Mouse (Mus musculus) layer of hippocampus, adult 9-11 months (tissue): ENCODE data around the gene Gdpgp1.

Experiments used
- DNase-seq: peaks from one replicate; pipeline ENCODE4 v3.0.0; 2022

Gdpgp1 gene

DNA sequence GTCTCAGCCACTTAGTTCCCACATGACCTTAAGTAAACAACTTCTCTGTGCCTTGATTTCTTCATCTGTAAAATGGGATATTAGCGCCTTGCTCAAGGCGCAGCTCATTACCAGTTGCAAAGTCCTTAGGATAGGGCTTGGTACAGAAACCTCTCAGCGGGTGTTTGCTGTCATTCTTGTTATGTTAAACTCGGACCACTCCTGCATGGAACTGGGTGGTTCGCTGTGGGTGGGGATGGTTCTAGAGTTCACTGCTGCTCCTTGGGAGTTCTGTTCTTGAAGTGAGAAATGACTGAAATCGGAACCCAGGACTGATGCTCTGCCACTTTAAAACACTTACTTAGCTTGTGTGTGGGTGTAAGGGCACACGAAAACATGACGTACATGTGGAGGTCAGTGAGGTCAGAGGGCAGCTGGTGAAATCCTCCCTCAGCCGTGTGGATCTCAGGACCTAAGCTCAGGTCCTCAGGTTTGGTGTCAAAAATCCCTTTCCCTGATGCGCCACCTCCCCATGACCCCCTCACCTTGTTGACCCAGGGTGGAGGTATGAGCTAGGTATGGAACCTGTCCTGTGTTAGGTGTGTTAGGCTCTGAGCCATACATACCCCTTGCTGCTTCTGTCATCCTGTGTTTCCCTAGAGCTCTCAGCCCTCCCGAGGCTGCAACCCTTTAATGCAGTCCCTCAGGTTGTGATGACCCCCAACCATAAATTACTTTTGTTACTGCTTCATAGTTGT, 32.6 kb upstream of the Gdpgp1 start:
- no peak for DNase-seq

DNA sequence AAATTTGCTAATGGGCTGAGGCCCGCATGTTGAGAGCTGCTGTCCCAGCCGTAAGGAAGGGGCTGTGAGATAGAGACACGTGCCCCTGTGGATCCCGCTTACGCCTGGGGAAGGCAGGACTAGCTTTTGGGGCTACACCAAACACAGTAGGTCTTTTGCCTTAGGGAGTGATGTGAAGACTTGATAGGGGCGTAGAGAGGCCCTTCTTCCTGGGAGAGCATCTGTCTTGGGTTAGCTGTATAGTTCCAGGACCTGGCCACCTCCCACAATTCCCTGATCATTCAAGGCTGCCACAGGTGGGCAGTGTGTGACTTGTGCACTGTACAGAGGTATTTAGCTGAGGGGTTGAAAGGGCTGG, 32.1 kb upstream of the Gdpgp1 start:
- DNase-seq: no peak

DNA sequence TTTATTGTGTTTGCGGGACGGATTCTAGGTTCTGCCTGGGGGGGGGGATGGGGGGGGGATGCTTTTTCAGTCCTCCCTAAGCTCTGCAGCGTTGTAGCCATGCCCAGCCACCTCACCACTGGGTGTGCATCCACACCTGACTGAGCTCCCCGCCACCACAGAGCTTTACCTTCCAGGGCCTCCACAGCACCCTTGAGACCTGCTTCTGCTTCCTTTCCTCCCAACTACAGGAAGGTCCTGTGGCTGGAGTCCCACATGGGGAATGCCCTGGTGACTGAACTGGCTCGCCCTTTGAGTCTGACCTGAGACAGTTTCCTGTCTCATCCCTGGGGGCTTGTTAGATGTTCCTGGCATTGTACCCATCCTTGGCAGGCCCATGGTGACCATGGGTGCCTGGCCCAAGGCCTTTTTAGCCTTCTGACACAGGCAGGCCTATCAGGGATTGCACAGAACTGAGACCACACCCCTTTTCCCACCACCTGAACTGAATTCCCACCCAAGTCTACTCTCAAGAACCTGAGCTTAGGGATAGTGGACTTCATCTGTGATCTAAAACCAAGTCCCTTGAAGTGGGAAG, 31.6 kb upstream of the Gdpgp1 start:
- no peak for DNase-seq

DNA sequence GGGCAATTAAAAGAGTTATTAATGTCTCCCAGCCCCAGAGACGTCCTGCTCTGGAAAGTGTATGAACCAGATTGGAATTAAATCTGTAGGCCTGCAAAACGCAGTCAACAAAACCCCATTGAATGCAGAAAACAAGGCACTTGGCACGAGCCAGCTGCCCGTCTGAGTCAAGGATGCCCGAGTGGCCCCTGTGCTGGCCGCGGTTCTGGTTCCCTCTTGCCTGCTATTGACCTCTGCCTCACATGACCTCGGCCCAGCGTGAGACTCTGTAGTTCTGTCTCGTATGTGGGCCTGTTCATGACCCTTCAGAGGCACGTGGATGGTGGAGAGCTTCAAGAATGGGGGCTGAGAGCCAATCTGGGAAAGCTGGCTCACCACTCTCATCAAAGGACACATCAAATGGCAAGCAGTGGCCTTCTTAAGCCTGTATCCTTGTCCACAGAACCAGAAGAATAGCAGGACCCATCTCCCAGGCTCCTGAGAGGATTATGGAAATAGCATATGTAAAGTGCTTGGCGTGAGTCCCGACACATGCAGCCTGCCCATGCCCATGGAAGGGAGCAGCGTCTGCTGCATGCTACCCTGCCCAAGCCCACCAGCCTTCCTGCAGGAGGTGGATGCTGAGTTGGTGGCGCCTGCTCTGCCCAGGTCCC, 30.7 kb upstream of the Gdpgp1 start:
- DNase-seq: no peak

DNA sequence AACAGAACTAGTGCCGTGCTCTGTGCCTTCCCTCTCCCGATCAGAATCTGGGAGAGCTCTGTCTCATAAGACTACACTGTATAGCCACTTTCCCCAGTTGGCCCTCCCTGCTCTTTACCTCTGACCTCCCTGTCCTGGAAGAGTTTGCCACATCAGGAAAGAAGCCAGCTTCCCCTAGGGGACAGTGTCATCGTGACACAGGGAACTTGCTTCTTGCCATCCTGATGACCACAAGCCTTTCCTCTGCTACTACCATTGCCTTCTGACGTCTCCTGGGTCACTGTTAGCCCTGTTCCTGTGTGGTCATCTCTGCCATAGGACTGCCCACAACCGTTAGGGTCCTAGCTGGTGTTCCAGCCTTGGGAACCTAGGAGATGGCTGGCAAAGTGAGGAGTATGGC, 29.7 kb upstream of the Gdpgp1 start:
- no peak for DNase-seq

DNA sequence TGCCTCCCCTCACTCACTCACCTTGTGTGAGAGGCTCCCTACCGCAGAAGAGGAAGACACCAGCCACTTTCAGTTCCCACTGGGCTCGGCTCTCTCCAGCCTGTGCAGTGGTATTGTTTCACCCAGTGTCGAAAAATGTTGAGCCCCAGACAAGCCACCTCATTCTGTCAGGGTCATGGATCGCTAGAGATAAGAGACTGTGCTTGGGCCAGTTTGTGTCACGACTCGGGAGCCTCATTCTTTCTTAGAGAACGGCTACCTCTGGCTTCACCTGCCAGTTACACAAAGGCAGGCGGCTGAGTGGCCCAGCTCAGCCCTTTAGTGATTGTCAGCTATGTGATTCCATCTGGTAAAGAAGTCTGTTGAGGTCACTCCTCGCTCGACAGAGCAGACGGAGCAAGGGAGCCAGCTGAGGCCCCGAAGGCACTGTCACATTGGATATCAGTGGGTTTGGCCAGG, 29.0 kb upstream of the Gdpgp1 start:
- DNase-seq: no peak

DNA sequence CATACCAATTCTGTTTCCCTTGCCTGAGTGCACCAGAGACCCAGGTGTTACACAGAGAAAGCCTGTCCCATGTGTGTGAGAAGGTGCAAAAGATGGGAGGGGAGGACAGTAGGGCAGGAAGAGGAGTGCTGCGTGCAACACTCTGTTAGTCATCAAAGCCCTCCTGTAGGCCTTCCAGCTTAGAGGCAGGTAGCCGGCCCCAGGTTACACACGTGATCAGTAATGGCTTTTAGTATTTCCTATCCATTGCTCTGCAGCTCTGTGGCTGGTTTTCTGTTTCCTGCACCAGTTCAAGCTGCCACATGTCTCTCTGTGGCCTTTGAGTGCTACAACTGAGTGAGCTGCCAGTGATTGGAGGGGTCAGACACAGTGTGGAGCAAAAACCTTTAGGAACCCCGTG, 28.3 kb upstream of the Gdpgp1 start:
- no peak for DNase-seq

DNA sequence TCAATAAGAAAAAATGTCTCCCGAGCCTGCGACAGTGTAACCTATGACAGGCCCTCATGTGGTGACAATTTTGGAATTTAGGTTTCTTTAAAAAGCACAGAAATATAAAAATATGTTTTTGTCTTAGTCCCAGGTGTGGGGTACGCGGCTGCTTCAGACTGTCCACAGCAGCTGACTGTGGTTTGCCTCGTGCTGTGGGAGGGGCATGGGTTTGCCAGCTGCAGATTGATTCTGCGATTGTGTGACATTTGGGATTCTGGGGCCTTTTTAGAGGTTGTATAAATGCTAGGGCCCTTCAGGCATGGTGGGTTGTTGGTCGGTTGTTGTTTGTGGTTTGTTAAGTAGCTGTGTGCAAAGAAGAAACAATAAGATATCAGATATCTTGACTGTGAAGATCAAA, 27.7 kb upstream of the Gdpgp1 start:
- DNase-seq: no peak

DNA sequence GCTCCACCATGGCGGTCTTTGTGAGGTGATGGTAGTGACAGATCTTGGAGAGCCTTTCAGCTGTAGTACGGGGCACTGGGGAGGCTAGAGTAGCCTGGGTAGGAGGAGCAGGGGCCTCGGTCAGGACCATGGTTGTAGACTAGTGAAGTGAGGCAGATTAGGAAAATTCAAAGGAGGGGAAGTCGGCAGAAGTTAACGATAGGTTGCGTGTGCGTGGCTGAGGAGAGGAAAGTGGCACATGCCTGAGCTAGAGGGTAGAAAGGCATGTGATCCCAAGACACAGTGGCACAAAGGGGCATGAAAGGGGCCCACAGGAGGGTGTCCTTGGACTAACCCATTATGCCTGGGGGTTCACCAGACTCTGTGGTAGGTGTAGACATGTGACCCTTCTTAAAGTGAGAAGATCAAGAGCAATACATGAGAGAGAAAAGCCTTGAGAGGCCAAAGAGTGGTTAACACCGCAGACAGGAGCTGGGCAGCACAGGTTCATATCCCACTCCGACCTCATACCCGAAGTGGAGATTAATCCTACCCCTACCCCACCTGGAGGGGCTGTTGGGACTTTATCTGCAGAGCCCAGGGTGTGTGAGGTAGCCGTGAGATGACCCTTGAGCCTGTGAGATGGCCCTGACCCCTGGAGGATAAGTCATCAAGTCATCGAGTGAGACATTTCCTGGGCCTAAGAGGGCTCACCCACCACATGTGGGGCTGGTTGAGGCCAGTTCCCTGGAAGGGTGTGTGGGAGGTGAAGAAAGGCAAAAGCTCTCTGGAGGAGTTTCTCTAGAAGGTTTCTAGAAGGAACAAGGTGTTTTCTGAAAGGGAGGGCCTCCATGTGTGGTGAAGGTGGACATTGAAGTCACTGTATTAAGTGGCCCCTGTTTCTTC, 26.7 kb upstream of the Gdpgp1 start:
- DNase-seq: no peak

DNA sequence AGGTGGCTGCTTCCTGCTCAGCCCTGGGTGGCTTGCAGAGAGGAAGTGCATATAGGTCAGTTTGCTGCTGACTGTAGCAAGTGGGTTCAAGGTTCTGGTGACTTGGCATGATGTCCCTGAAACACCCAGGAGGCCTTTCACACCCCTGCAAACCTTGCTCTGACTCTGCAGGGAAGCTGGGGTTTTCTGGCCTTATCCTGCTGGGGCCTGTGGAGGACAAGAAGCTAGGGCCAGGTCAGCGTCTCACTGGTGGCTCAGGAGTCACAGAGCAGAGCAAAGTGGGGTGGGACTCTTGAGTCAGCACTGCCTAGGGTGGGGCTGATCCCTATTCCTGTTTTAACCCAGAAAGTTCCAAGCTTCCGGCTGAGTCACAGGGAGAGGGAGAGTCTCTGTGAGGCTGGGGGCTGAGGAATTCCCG, 25.3 kb upstream of the Gdpgp1 start:
- DNase-seq: no peak

DNA sequence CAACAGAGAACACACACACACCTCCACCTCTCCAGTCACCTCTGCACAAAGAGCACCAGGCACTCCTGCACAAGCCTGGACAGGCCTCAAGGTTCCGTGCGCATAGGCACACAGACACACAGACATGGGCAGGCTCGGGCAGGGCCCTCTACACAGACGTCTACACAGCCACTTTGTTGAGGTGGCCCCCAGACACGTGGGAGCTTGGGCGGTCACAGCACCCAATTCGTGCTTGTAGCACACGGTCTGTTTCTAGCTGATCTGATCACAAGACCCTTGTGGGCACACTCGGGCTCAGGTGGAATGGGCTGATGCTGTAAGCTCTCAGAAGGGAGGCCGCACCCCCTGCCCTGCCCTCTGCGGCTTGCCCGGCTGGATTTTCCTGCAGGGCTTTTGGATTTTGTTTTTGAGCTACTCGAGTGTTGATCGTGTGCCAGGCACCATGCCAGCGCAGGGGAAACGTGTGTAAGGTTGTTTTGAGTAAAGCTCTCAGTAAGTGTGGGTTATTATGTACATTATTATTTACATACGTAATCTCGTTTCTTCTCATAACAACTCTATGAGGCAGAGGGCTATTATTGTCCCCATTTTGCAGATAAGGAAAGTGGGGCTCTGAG, 24.5 kb upstream of the Gdpgp1 start:
- no peak for DNase-seq

DNA sequence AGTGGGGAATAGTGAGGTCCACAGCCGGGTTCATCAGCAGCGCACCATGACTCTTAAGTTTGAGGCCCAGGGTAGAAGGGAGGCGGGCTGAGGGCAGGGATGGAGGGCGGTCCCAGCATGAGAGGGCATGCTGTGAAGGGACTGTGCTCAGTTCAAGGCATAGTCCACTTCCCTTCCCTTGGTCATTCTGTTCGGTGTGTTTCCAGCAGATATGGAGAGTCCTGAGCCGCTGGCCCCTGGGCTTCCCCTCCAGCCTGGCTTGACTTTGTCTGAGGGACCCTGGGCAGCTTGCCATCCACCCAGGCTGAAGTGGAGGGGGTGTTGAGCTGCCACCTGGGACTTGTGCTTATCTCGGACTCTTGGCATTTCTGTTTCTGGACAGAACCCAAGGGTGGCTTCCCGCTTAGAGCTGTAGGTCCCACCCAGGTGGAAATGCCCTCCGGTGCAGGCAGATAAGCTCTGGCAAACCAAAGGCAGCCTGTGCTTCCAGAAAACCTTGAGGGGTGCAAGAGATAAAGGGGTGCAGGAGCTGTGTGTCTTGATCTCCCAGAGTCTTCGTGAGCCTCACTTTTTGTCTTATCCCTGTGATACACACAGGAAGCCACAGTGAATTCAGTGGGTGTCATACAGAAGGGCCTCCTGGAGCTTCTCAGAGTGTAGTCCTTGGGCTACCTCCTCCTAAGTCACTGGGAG, 23.8 kb upstream of the Gdpgp1 start:
- DNase-seq: no peak

DNA sequence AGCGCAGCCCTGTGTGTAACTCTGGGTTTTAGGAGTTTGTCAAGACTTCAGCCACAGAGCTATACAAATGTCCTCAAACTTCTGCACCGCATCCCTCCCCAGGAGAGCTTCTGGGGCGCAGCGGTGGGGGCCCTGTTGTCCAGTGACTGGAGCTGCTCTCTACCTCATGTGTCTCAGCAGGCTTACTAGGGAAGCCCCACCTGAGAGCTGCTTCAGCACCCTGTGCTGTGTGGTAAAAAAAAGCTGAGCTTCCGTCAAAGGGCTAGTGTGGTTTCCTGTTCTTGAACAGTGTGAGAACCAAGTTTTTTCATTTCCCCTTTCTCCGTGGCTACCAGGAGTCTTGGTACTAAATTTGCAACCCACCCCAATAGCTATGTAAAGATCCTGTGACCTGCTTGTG, 23.0 kb upstream of the Gdpgp1 start:
- no peak for DNase-seq

DNA sequence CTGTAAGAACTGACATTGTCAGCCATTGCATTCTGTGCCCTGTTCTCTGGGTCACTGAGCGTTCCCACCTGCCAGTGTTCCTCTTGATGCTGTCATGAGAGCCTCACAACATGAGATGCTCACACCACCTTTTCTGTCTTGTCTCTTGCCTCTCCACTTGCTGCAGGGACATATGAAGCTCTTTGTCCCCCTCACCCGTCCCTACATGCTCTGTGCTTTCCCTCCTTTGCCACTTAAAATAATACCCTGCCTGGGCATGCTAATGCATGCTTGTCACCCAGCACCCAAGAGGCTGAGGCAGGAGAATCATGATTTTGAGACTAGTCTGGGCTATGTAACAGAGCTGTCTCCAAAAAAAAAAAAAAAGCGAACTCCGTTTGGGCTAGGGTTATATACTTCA, 21.7 kb upstream of the Gdpgp1 start:
- no peak for DNase-seq

DNA sequence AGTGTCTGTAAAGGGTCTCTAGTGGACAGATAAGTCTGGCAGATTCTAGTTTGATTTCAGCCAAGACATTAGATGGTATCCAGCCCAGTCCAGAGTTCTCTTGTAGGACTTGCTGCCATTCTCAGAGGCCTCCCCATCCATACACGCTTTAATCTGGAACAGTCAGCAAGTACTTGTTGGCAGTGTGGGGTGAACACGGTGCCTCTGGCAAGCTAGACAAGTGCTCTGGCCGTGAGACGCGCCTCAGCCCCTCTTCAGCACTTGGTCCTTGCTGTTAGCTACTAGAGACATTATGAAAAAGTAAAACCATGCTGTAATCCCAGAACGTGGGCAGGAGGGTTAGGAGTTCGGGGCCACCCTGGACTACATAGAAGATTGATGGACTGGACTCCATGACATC, 19.1 kb upstream of the Gdpgp1 start:
- DNase-seq: no peak

DNA sequence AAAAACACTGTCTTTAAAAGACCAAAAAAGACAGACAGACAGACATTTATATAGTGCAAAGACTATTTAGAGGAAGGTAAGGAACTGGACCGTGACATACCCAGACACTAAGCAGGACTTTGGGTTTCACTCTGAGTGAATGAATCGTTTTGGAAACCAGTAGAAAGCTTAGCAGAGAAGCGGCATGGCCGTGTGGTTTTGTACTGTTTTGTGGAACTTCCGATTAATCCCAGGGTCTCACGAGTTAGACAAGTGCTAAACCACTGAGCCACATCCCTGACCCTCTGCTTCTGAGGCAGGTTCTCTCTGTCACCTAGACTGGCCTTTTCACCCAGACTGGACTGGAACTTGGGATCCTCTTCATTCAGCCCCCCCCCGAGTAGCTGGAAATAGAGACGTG, 18.2 kb upstream of the Gdpgp1 start:
- no peak for DNase-seq

DNA sequence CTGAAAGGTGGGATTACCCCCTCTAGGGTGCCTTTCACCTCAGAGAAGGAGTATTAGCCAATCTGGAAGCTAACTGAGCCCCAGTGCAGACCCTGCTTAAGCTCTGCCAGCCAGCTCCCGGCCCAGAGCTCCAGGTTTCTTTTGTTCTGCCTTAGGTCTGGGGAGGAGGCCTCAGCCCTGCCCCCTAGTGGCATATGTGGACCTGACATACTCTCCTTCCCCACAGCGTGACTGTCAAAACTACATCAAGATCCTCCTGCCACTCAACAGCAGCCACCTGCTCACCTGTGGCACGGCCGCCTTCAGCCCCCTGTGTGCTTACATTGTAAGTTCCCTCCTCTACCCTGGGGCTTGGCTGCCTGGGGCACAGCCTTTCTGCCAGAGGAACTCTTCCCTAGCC, 17.3 kb upstream of the Gdpgp1 start:
- DNase-seq: peak; percentile 66

DNA sequence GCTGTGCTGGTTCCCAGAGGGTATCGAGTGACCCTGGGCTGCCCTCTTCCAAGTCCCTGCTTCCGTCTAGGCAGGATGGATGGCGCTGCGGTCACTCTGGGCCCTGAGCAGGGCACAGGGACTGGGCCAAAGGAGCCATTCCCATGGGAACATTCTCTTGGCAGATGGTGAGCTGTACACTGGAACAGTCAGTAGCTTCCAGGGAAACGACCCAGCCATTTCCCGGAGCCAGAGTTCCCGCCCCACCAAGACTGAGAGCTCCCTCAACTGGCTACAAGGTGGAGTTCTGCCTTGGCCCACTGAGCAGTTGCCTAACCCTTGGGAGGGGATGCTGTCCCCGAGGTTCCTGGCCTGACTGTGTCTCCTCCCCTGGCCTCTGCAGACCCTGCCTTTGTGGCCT, 16.1 kb upstream of the Gdpgp1 start:
- peak; percentile 63 for DNase-seq

DNA sequence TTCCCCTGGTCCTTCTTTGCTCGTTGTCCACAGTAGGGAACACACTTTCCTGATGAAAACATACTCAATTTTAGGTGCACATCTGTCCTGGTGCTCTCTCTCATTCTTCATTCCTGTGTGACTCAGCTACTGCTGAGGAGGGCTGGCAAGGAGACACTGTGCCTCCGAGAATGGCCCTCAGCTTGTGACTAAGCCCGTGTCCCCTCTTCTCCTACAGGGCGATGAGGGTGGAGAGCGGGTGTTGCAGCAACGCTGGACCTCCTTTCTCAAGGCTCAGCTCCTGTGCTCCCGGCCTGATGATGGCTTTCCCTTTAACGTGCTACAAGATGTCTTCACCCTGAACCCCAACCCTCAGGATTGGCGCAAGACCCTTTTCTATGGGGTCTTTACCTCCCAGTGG, 14.0 kb upstream of the Gdpgp1 start:
- DNase-seq: no peak

DNA sequence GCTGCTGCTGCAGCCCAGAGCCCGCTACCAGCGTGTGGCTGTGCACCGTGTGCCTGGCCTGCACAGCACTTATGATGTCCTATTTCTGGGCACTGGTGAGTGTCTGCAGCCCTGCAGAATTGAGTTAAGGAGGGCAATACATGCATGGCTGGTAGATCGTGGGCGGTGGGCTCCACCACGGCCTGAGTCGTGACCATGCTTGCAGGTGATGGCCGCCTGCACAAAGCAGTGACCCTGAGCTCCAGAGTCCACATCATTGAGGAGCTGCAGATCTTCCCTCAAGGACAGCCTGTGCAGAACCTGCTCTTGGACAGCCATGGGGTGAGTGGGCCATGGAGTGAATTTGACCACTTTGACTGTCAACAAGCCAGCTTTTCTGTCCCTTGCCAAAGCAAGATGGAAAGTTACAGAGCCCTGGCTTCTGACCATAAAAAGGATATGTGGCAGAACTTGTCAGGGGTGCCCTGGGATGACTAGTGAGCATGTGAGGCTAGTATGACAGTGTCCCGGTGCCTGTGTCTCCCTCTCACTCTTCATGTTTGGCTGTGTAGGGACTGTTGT, 12.3 kb upstream of the Gdpgp1 start:
- no peak for DNase-seq

DNA sequence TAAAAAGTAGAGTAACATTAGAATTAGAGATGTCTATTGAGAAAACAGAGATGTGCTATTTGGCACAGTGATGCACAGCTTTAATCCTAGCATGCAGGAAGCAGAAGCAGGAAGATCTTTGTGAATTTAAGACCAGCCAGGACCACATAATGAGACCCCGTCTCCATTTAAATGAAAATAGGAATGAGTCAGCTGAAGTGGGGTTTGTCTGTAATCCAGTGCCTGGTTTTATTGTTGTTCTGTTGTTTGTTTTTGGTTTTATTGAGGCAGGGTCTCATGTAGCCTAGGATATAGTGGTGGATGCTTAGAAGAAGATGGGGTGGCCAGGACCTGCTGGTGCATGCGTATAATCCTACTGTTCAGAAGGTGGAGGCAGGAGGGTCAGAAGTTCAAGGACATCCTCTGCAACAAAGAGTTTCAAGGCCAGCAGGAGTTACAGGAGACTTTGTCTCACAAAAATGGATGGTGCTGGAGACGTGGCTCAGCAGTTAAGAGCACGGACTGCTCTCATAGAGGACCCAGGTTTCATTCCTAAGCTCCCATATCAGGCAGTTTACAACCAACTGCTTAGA, 11.4 kb upstream of the Gdpgp1 start:
- DNase-seq: no peak

DNA sequence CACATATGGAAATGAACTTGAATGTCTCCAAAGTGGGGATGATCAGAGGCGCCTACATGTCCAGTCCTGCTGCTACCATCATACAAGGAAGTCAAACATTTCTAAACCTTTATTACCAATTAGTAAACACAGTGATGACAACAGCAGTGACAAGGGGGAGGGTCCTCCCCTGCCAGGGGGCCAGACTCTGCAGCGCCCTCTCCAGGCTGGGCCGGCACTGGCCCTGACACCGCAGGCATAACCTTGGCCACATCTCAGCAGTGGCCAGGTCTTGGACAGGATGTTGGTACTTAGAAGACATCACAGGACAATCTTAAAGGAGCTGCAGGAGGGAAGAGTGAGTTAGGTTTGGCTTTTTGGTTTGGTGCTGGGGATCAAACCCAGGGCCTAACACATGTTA, 5.6 kb upstream of the Gdpgp1 start:
- no peak for DNase-seq
